Mouse (Mus musculus) liver, embryonic 15.5 days (tissue): ENCODE data around the gene Hist2h4. TPM values are rescaled to one million over a fixed set of nuclear protein-coding genes. Genes with fewer than 3 reads are reported as not detected.

Source experiments
- ATAC-seq: fragments of 200-750 bp; cut with Nextera tagmentation; 2 replicates; pipeline ENCODE4 v1.8.0; 2017; ENCODE audit warnings: moderate number of reproducible peaks, mild to moderate bottlenecking, moderate library complexity; ENCODE audit not compliant: insufficient read depth
- H3K27ac ChIP-seq: fragments of 300-500 bp; sonication (generic); replicated peaks from 2 replicates; pipeline ENCODE4 v1.5.1; 2015; ENCODE audit warnings: mild to moderate bottlenecking, inconsistent platforms
- H3K27me3 ChIP-seq: fragments of 300-500 bp; sonication (generic); 2 replicates; pipeline ENCODE4 v1.6.1; 2015; ENCODE audit warnings: mild to moderate bottlenecking, inconsistent platforms
- H3K36me3 ChIP-seq: fragments of 300-500 bp; sonication (generic); replicated peaks from 2 replicates; pipeline ENCODE4 v1.6.1; 2015; ENCODE audit warnings: moderate library complexity, mild to moderate bottlenecking, inconsistent platforms
- H3K4me1 ChIP-seq: fragments of 300-500 bp; sonication (generic); replicated peaks from 2 replicates; pipeline ENCODE4 v1.6.1; 2015; ENCODE audit warnings: inconsistent platforms
- H3K4me2 ChIP-seq: fragments of 300-500 bp; sonication (generic); 2 replicates; pipeline ENCODE4 v1.6.1; 2015; ENCODE audit warnings: moderate library complexity, mild to moderate bottlenecking, inconsistent platforms
- H3K4me3 ChIP-seq: fragments of 300-500 bp; sonication (generic); replicated peaks from 2 replicates; pipeline ENCODE4 v1.5.1; 2015; ENCODE audit warnings: mild to moderate bottlenecking, inconsistent platforms
- H3K9ac ChIP-seq: fragments of 300-500 bp; sonication (generic); 2 replicates; pipeline ENCODE4 v1.6.1; 2015; ENCODE audit warnings: moderate library complexity, mild to moderate bottlenecking, inconsistent platforms
- H3K9me3 ChIP-seq: fragments of 300-500 bp; sonication (generic); replicated peaks from 2 replicates; pipeline ENCODE4 v1.6.1; 2016; ENCODE audit warnings: inconsistent platforms
- WGBS: fragments of 180-500 bp; shearing (Covaris S2); methylation state at CpG from one replicate; pipeline ENCODE4 v1.1.7; 2015; ENCODE audit warnings: mixed read lengths; ENCODE audit not compliant: insufficient replicate concordance; 5-methylcytosine and 5-hydroxymethylcytosine counted together
- polyA plus RNA-seq: library from polyadenylated mRNA; unstranded; fragments of >200 nt; fragmentation: Nextera tagmentation; extraction: Ambion mirVana; gene quantifications from 2 replicates; pipeline ENCODE4 v1.2.1, GENCODE M21; 2015

Gene Hist2h4
- polyA plus RNA-seq: 29.3 and 32.9 TPM in 2 replicates

DNA sequence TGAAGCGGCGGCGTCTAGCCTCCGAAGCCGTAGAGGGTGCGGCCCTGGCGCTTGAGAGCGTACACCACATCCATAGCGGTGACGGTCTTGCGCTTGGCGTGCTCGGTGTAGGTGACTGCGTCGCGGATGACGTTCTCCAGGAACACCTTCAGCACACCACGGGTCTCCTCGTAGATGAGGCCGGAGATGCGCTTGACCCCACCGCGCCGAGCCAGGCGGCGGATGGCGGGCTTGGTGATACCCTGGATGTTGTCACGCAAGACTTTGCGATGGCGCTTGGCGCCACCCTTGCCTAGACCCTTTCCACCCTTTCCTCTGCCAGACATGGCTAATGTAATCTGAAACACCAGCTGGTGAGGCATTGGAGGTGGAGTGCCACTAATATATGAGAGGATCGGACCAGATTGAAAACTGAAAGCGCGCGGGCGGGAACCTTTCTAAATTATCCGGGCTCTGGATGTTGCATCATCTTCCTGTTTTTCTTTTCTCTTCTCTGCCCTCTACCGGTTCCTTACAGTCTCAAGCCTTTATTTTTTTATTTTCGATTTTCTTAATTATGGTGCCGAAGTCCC is at the start of gene Hist2h4:
Gene Hist2h4, minus strand, starts transcription at position 333 of the 572 bp plus-strand sequence.
- ATAC-seq: peak; percentile 86

DNA sequence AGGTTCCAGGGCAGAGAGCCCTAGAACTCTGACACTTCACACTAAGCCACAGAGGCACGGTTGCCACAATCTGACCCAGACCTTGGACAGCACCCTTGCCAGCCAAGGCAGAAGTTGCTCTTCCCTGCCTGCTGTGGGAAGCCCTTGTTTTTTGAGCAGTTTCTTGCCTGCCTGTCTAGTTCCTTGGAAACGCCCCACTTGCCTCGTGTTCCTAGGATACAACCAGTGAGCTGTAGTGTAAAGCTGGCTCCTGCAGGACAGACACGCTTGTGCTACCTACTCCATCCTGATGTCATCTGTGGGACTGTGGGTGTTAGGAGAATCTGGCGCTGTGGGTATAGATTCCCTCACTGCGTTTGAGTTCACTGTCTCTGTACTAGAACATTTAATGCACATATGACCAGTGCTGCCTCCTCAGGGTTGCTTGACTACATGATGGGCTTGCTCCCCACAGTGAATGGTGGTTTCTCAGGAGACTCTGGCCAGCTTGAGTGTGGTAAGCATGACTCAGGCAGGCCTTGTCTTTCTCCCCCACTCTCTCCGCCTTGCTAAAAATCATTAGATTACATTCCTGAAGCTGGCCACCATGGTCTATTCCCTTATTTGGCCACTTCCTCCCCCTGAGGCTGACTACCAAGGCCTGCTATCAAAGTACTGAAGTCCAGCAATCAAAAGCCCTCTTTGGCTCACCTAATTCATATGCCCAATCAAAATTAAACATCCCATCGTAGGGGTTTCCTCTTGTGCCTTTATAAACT is 49.4 kb upstream of the Hist2h4 start:
- Histone ChIP-seq H3K4me3 (no peak overlapping the region), H3K36me3 (no peaks in the 10 kb centered on the region), H3K9me3 (no peaks in the 10 kb centered on the region), H3K4me1 (no peaks in the 10 kb centered on the region), H3K4me2 (no peak overlapping the region), H3K9ac (no peak overlapping the region), H3K27ac (no peak overlapping the region), H3K27me3 (peaks cover 9% of the 10 kb centered on the region)
- no peak for ATAC-seq
- 51% methylated on average over 8 of the region's 8 CpGs for WGBS

More for the DNA sequence above, at the start of gene Hist2h4:
- H3K27me3 ChIP-seq: no peaks in the 10 kb centered on the region
- WGBS: under 1% methylated on average over 40 of the region's 40 CpGs
- no peaks in the 10 kb centered on the region for H3K9me3 ChIP-seq
- H3K4me1 ChIP-seq: peaks cover 52% of the 10 kb centered on the region
- peak within 1 kb of the TSS; percentile 100 for H3K27ac ChIP-seq
- peak within 1 kb of the TSS; percentile 80 for H3K4me2 ChIP-seq
- H3K9ac ChIP-seq: peak within 1 kb of the TSS; percentile 70
- H3K4me3 ChIP-seq: peak within 1 kb of the TSS; percentile 64
- no peaks in the 10 kb centered on the region for H3K36me3 ChIP-seq

DNA sequence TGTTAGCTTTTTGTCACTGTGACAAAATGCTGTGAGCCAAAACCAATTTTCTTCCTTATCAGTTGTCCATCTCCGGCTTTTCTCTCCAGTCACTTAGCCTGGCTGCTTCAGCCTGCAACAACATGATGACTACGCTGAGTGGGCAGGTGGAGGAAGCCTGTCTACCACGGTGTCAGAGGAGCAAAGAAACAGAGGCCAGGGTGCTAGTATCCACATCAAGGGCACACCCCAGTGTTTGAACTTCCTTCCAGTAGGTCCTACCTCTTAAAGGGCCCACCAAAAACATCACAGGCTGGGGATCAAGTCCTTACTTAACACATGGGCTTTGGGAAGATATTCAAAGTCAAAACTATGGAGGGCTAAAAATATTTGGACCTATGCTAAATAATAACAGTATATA is 46.3 kb upstream of the Hist2h4 start:
- no peaks in the 10 kb centered on the region for H3K9me3 ChIP-seq
- peaks cover 3% of the 10 kb centered on the region; the same call in 1 of the 2 replicates for H3K4me1 ChIP-seq
- no peak for ATAC-seq
- WGBS: 37% methylated on average over 3 of the region's 3 CpGs
- no peaks in the 10 kb centered on the region for H3K36me3 ChIP-seq
- H3K9ac ChIP-seq: no peak overlapping the region
- no peak overlapping the region for H3K4me3 ChIP-seq
- peaks cover 21% of the 10 kb centered on the region for H3K27me3 ChIP-seq
- H3K4me2 ChIP-seq: no peak overlapping the region
- H3K27ac ChIP-seq: no peak overlapping the region

DNA sequence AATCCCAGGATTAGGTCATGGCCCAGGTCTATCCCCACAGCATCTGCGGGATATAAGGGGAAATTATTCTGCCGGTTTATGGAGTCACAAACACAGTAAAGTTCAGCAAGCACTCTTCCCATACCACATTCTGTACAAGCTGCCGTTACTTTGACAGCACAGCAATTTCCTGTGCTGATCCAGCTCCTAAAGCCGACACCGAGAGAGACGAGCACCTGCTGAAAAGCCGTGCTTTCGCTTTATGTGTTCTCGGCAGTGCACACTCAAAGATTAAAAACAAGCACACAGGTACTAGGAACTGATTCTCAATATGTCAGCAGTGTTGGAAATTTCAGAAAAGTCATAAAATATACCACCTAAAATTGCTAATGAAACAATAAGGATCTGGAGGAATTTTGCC is 43.4 kb upstream of the Hist2h4 start:
- Histone ChIP-seq H3K4me3 (no peak overlapping the region), H3K9me3 (no peaks in the 10 kb centered on the region), H3K27me3 (peaks cover 33% of the 10 kb centered on the region; the same call in 1 of the 2 replicates), H3K4me1 (peaks cover 5% of the 10 kb centered on the region; the same call in 1 of the 2 replicates), H3K9ac (no peak overlapping the region), H3K4me2 (no peak overlapping the region), H3K36me3 (no peaks in the 10 kb centered on the region), H3K27ac (no peak overlapping the region)
- ATAC-seq: no peak
- 50% methylated on average over 9 of the region's 9 CpGs for WGBS

DNA sequence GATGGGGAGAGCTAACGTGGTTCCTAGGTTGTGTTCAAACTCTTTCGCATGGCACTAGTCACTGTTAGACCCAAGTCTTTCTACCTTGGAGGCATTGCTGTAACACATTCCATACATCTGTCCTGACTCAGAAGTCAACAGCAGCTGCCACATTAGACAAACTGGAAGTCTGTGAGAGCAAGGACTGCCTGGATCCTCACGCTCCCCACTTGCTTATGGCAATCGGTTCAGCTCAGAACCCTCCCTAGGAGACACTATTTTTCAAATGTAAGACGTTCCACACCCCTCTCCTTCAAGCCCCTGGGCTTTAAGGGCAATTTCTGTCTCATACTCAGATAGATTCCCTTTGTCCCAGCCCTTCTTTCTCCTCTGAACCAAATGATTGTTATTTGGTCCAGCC is 39.0 kb upstream of the Hist2h4 start:
- 73% methylated on average over 5 of the region's 5 CpGs for WGBS
- Histone ChIP-seq H3K9me3 (no peaks in the 10 kb centered on the region), H3K27me3 (peaks cover 38% of the 10 kb centered on the region), H3K4me3 (no peak overlapping the region), H3K4me2 (no peak overlapping the region), H3K36me3 (no peaks in the 10 kb centered on the region), H3K27ac (no peak overlapping the region), H3K4me1 (peaks cover 5% of the 10 kb centered on the region; the same call in 1 of the 2 replicates), H3K9ac (no peak overlapping the region)
- ATAC-seq: no peak

DNA sequence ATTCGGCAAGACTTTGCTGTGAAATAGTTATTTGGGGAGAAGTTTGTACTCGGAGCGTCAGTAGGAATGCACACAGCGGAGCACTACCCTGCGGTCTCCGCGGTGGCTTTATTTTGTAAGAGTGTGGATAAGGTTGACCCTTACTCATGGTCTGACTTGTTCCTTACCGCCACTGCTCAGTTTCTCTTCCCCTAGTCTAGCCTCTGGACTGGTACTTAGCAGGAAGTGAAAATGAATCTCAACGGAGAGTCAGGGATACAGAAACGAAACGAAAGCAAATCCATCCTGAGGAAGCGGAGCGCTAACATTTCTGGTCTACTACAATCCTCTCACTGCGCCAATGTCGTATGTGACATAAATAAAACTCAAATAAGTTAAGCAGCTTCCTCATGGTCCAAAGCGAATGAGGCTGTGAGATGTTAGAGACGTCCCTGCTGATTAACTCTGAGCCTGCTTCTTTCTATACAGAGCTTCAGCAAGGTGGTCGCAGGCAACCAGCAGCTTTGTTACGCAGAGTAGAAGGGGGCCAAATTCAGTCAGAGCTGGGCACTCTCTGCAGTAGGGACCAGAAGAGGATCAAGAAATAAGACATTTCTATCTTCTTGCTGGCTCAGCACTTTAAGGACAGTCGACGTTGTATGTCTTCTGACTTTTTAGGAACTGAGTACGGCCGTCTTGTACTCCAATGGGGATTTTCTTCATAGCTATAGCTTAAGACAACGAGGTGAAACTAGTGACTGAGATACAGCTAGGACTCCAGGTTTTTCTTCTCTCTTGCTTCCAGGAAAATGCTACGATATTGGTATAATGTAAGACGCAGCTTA is 37.8 kb upstream of the Hist2h4 start:
- no peak overlapping the region for H3K9ac ChIP-seq
- WGBS: 54% methylated on average over 26 of the region's 26 CpGs
- ATAC-seq: 0 out of 2 replicates have a peak, but pooled peaks have one; percentile 12

DNA sequence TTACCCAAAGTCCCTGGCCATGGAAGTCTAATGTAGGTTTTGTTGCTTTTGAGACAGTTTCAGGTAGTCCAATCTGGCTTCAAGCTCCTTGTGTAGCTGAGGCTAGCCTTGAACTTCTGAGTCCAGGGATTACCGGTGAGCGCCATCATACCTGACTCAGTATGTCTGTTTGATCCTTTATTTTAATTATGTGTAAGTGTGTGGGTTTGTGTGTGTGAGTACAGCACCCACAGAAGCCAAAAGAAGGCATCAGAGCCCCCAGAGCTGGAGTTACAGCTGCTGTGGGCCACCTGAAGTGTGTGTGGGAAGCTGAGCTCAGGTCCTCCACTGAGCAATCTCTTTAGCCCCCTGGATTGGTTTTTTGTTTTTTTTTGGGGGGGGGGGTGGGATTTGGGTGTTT is 36.5 kb upstream of the Hist2h4 start:
- WGBS: 74% methylated on average over 2 of the region's 2 CpGs
- no peak for ATAC-seq
- H3K4me3 ChIP-seq: no peak overlapping the region

More for the DNA sequence above, 37.8 kb upstream of the Hist2h4 start:
- H3K4me2 ChIP-seq: peak overlapping the region; percentile 42
- no peaks in the 10 kb centered on the region for H3K36me3 ChIP-seq
- no peaks in the 10 kb centered on the region for H3K9me3 ChIP-seq
- peak overlapping the region; percentile 13 for H3K4me3 ChIP-seq
- H3K27ac ChIP-seq: no peak overlapping the region
- peaks cover 5% of the 10 kb centered on the region; the same call in 1 of the 2 replicates for H3K4me1 ChIP-seq
- H3K27me3 ChIP-seq: peaks cover 37% of the 10 kb centered on the region

DNA sequence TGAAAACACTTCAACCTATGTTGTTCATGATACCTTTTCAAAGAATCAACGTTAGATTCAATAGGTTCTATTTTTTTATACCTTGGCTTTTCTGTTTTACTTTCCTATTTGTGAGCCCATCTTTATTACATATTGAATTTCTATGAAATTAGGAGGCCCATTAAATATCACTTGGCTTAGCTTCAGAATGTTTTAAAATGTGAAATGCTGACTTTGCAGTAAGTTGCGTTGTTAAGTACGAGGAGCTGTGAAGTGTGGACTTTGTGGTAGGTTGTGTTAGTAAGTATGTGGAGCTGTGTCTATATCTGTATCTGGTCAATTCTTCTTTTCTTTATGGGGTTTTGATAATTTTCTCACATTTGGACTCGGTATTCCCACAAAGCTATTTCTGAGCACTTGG is 35.2 kb upstream of the Hist2h4 start:
- H3K9ac ChIP-seq: no peak overlapping the region
- no peak for ATAC-seq
- H3K9me3 ChIP-seq: no peaks in the 10 kb centered on the region
- H3K27me3 ChIP-seq: peaks cover 31% of the 10 kb centered on the region
- no peak overlapping the region for H3K4me3 ChIP-seq
- no peak overlapping the region for H3K4me2 ChIP-seq
- no peaks in the 10 kb centered on the region for H3K36me3 ChIP-seq
- 67% methylated on average over 4 of the region's 4 CpGs for WGBS
- H3K27ac ChIP-seq: no peak overlapping the region
- H3K4me1 ChIP-seq: no peaks in the 10 kb centered on the region

More for the DNA sequence above, 36.5 kb upstream of the Hist2h4 start:
- Histone ChIP-seq H3K27me3 (peaks cover 32% of the 10 kb centered on the region), H3K4me1 (peaks cover 4% of the 10 kb centered on the region; the same call in 1 of the 2 replicates), H3K27ac (no peak overlapping the region), H3K9ac (no peak overlapping the region), H3K36me3 (no peaks in the 10 kb centered on the region), H3K9me3 (no peaks in the 10 kb centered on the region), H3K4me2 (no peak overlapping the region)

DNA sequence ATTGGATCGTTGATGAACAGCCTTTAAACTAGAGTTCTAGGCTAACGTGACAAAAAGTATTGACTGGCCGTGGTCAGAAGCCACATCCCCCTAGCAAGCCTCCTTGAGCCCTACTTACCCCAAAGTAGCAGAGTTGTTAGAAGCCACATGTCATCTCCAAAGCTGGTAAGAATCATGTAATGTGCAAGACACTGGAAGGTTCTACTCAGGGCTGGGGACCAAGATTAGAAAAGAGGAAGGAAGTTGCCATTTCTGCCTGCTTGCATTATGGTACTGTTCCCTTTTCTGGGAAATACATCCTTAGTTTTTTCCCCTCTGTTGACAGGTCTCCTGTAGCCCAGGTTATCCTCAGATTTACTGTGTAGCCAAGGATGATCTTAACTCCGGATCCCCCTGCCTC is 30.7 kb upstream of the Hist2h4 start, which contains the start of gene Fcgr1:
Gene Fcgr1, minus strand, starts transcription at position 183 of the 400 bp plus-strand sequence.
- ATAC-seq: no peak
- no peaks in the 10 kb centered on the region for H3K4me1 ChIP-seq
- 19% methylated on average over 4 of the region's 4 CpGs for WGBS
- peaks cover 9% of the 10 kb centered on the region; the same call in 1 of the 2 replicates for H3K27me3 ChIP-seq
- no peaks in the 10 kb centered on the region for H3K9me3 ChIP-seq
- H3K36me3 ChIP-seq: no peaks in the 10 kb centered on the region
- H3K9ac ChIP-seq: no peak within 1 kb of the TSS
- H3K4me3 ChIP-seq: no peak within 1 kb of the TSS; the same call in 1 of the 2 replicates
- peak within 1 kb of the TSS; percentile 22; the same call in 1 of the 2 replicates for H3K27ac ChIP-seq
- peak within 1 kb of the TSS; percentile 6; the same call in 1 of the 2 replicates for H3K4me2 ChIP-seq

DNA sequence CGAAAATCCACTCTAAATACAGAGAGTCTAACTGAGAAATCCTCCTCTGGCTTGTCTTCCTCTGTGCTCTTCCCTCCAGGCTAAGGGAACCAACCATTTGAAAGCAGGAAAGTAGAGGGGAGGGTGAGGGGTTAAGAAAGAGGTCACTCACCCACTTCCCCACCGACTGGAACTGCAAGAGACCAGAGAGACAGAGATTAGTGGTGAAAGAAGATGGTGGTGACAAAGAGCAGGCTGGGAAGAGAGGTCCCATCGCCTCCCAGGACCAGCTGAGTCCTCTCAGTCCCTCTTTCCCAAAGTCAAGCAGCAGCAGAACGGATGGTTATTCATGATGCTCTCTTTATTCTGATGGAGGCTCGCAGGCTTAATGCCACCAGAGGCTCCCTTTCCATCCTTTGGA is 30.3 kb upstream of the Hist2h4 start:
- H3K4me1 ChIP-seq: no peaks in the 10 kb centered on the region
- H3K4me3 ChIP-seq: no peak overlapping the region; the same call in 1 of the 2 replicates
- peaks cover 7% of the 10 kb centered on the region; the same call in 1 of the 2 replicates for H3K27me3 ChIP-seq
- H3K4me2 ChIP-seq: peak overlapping the region; percentile 6; the same call in 1 of the 2 replicates
- H3K27ac ChIP-seq: peak overlapping the region; percentile 22; the same call in 1 of the 2 replicates
- no peaks in the 10 kb centered on the region for H3K9me3 ChIP-seq
- H3K36me3 ChIP-seq: no peaks in the 10 kb centered on the region
- 20% methylated on average over 5 of the region's 5 CpGs for WGBS
- no peak overlapping the region for H3K9ac ChIP-seq
- ATAC-seq: no peak
